Mouse (Mus musculus) adrenal gland, postnatal 14 days (tissue): ENCODE results near the gene Ggn. TPM values are rescaled to one million over a fixed set of nuclear protein-coding genes. Genes with fewer than 3 reads are reported as not detected.
A peak's percentile ranks its signal among the peaks of the same experiment; 100 is the strongest.
"Not testable (repeated sequence)": the region's sequence is repeated elsewhere in the genome, so short reads cannot be mapped to it uniquely, and the experiment has no call there.

Source experiments
- DNase-seq: peaks from one replicate; pipeline ENCODE4 v3.0.0; 2021; ENCODE audit warnings: mixed read lengths
- long read RNA-seq, 2 experiments: library from polyadenylated mRNA; stranded (forward); transcript quantifications; one replicate each; pipeline ENCODE4 v2.0.0; 2021
- total RNA-seq: library from RNA; stranded (reverse); gene quantifications from 2 replicates; pipeline ENCODE4 v1.2.3, GENCODE M21; 2021

The Ggn gene
- total RNA-seq, result 1.1 and 1.2 TPM in 2 replicates
- long read RNA-seq, experiment 1, result 0 reads
- long read RNA-seq, experiment 2, partial matches to known transcripts, result 0 of 1 reads
- long read RNA-seq, experiment 2, other reads (novel, unspliced or antisense), result 1 of 1 reads

GRCm38 (mm10) chr7:29170066-29170754 is at the start of gene Ggn, which contains the start of gene Spred3:
TSS of gene Ggn (plus strand) at chr7:29170210.
TSS of gene Spred3 (minus strand) at chr7:29170411.
- peak; percentile 88 for DNase-seq

DNA sequence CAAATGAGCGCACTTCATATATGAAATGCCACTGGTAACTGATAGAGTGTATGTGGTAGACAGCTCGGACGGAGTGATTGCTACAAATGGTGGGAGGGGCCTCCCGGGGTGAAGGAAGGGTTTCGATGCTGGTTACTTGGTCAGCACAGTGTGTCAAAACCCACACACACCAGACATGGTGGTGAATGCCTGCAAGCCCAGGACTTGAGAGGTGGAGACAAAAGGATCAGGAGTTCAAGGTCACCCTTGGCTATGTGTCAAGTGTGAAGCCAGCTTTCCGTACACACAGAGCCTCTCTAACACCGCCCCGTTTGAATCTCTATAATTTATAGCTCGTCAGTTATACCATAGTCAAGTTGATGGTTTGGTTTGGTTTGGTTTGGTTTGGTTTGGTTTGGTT is 47.2 kb upstream of the Ggn start:
- DNase-seq, result no peak

DNA sequence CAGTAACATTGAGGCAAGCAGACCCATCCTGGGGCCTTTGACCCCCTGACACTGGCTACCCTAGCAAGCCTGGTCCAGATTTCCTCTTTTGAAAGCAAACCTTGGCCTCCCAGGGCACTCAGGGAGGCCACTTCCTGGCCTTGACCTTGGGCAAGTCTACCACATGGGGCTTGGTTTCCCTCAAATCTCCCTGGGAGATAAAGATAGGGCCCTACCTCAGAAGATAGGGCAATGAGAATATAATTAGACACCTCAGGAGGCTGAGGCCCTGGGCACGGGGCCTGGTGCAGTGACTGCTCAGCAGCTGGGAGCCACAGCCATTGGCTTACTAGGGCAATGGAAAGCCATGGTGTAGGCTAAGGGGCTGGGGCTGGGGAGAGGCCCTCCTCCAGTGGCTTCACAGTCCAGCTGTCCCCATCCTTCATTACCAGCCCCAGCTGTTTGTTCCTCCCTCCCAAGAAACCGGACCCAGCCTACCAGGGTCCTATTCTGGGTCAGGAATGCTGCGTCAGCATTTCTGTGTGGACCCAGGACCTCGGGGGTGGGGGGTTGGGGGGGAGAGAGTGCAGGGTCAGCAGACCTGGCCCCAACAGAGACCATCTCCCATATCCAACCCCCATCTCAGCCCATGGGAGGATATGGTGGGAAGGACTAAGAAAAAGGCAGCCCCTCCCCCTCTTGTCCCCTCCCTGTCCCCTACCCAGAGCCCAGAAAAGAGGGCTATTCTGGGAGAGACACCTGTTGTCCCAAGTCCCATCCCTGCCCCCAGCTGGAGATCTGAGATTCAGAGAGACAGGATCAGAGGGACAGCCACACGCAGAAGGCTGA is 46.3 kb upstream of the Ggn start:
- no peak for DNase-seq

DNA sequence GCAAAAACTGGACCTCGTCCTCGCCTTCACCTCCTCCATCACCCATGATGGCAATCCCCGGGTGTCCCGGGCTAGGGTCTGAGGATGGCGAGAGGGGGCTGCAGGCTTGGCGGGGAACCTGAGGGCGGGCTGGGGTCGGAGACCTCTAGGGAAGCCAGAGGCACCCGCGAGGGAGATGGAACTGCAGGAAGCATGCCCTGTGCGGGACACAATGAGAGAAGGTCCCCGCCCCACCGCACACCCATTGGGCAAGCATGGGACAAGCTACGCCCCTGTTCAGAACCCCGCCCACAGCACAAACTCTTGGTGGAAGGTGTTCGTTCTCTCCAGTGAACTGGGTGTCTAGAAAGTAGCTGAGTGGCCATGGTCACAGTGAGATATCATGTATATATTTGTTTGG is 45.0 kb upstream of the Ggn start, which contains the start of gene Ryr1:
Ryr1 (minus strand) TSS at position 210 of the 400 bp plus-strand sequence.
- peak; percentile 87 for DNase-seq

GRCm38 (mm10) chr7:29126173-29126915 is 43.7 kb upstream of the Ggn start:
- DNase-seq, result peak; percentile 78

DNA sequence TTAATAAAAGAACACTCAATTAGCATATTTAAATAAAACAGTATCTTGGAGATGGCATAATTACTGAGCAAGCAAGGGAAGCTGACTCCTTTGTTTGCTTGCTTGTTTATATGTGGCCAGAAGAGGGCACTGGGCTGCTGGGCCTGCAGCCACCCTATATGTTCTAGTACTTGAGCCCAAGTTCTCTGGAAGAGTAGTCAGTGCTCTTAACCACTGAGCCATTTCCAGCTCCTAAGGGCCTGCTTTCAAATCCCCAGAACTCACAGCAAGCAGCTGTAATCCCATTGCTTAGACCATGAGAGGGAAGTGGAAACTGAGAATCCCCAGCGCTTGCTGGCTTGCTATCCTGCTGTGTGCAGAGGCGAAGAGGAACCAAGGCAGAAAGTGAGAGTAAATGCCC is 41.3 kb upstream of the Ggn start:
- no peak for DNase-seq

- DNase-seq, result no peak
These were observed 35.8 kb upstream of the Ggn start for GRCm38 (mm10) chr7:29134230-29134629.

DNA sequence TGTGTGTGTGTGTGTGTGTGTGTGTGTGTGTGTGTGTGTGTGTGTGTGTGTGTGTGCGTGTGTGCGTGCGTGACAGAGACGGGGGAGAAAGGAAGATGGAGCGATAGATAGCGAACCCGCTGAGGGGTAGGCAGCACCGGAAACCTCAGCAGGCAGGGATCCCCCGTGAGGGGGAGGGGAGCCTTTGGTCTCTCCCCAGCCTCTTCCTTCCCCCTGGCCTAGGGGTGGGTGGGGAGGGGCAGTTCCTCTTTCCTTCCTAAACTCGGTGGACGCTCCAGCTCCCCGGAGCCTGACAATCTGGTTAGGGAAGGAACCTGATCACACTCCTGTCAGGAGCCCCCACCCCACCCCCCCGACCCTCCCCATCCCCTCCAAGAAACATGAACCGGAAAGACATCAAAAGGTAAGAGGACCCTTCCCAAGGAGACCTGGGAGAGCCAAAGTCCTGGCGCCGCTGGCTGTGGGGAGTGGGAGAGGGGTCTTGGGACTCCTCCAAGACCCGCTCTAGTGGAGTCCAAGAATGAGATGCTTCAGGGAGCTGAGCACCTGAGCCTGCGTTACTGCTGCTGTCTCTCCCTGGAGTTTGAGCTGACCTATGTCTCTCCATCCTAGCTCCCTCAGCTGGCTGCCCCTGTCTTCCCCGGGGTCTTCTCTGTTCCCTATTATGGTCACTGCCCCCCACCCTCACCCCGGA is 35.2 kb upstream of the Ggn start, which contains the start of gene Rasgrp4:
Rasgrp4 (plus strand) TSS at position 159 of the 694 bp plus-strand sequence.
- DNase-seq, result peak; percentile 62

DNA sequence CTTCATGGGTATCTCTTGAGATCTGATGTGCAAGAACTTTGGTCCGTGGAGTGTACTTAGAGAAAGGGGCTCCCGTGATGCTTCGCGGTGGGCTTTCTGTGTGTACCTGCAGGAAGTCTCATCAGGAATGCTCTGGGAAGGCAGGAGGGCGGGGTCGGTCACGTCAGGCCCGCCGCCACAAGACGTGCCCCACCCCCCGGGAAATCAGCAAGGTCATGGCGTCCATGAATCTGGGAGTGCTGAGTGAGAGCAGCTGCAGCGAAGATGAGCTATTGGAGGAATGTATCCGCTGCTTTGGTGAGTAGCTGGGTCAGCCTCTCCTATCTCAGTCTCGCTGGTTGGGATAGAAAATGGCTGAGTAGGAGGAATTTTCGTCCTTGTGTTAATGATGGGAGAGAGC is 32.6 kb upstream of the Ggn start:
- peak; percentile 36 for DNase-seq

- not testable (repeated sequence) for DNase-seq
These were observed 30.8 kb upstream of the Ggn start for GRCm38 (mm10) chr7:29139237-29139636.

- DNase-seq, result no peak
These were observed 28.6 kb upstream of the Ggn start for GRCm38 (mm10) chr7:29141416-29141815.

GRCm38 (mm10) chr7:29144006-29144405 is 26.0 kb upstream of the Ggn start:
- DNase-seq, result no peak

DNA sequence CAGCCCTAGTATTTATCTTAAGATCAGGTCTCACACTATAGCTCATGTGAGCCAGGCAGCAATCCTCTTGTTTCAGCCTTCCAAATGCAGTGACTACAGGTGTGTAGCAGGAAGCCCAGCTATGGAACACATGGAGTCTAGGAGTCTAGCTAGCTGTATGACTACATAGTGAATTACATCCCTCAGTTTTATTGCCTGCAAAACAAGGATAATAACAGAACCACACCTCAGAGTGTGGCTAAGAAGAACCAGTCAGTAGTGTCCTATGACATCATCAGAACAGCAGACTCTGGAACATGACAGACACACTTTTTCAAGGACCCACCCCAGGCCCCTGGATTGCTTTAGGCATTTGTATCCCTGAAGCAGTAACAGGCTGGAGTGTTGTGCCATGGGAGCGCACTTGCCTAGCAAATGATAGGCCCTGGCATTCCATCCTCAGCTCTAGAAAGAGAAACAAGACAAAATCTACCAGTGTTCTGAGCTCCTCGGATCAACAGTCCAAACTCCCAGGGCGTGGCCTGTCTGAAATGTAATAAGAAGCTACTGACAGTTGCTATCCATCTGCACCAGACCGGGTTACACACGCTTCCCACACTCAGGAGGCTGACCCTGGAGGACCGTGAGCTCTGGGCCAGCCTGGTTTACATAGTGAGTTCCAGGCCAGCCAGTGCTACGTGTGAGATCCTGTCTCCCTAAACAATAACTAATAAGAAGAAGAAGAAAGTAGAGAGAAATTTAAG is 23.2 kb upstream of the Ggn start:
- no peak for DNase-seq

- DNase-seq, result no peak
These were observed 21.2 kb upstream of the Ggn start for GRCm38 (mm10) chr7:29148771-29149170.

GRCm38 (mm10) chr7:29151486-29151885 is 18.5 kb upstream of the Ggn start:
- no peak for DNase-seq

GRCm38 (mm10) chr7:29154018-29154720 is 15.8 kb upstream of the Ggn start:
- no peak for DNase-seq

- DNase-seq, result peak; percentile 95
These were observed 14.7 kb upstream of the Ggn start for GRCm38 (mm10) chr7:29155196-29155837.

GRCm38 (mm10) chr7:29155838-29156782 is 13.9 kb upstream of the Ggn start, which contains the start of gene Fam98c:
TSS of gene Fam98c (minus strand) at chr7:29156234.
- DNase-seq, result peak; percentile 91
